ENCODE assay signal across 9 mouse cellular contexts in the genomic region with DNA sequence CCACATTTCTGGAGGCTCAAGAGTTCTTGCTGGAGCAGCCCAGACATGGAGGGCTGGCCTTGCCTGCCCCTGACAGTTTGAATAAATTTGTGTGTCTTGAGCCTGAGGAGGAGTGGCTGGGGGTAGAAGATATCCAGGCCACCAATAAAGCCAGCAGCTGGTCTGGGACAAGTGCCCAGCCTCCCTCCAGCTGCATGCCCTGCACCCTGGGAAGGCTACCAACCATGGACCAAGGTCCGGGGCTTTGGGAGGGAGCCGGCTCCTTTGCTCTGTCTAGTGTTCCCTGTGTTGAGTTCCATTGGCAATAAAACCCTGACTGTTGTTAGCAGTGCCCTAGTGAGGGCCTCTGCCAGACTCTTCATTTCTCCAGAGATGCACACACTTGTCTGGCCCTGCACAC. TPM values are rescaled to one million over a fixed set of nuclear protein-coding genes. Genes with fewer than 3 reads are reported as not detected.
DNase-seq lines count a peak whose midpoint lies in the region; ATAC-seq and TF ChIP-seq lines count a peak whose summit lies in the region.
"Had no signal": no experiment of that assay in that cellular context is flagged by ENCODE, and none has a peak within 500 bp of the region (broad histone marks: within the 10 kb centered on the region; RNA-seq: fewer than 3 reads in every experiment).

No protein-coding gene starts in this region.

- no peak overlapping the region for H3K9ac ChIP-seq in hindbrain, embryonic 11.5 days (ENCODE audit: low read depth, low read length)
- H3K9ac ChIP-seq in heart, embryonic 13.5 days, result peak overlapping the region; percentile 4; the same call in 1 of the 2 replicates
- no peak overlapping the region for H3K9ac ChIP-seq in kidney, postnatal 0 days (ENCODE audit: low read depth, low read length)
- H3K9ac ChIP-seq: liver, embryonic 15.5 days had no signal

- H3K27ac ChIP-seq in hindbrain, embryonic 10.5 days, result peak overlapping the region; percentile 23; the same call in 1 of the 2 replicates
- no peak overlapping the region for H3K27ac ChIP-seq in hindbrain, embryonic 11.5 days (ENCODE audit: low read depth, low read length)
- peak overlapping the region; percentile 3; the same call in 1 of the 2 replicates for H3K27ac ChIP-seq in heart, embryonic 13.5 days (replicated peaks)
- peak overlapping the region; percentile 47; the same call in 1 of the 2 replicates for H3K27ac ChIP-seq in kidney, postnatal 0 days
- peak overlapping the region; percentile 53 for H3K27ac ChIP-seq in small intestine, adult 2 months (ENCODE audit: insufficient read depth, low read depth, low read length)
- H3K27ac ChIP-seq: liver, embryonic 15.5 days had no signal

- peaks cover 26% of the 10 kb centered on the region for H3K4me1 ChIP-seq in hindbrain, embryonic 10.5 days (replicated peaks)
- H3K4me1 ChIP-seq in hindbrain, embryonic 11.5 days (replicated peaks; ENCODE audit: control insufficient read depth, insufficient read depth, low read length), result 0 out of 2 replicates have a peak, but pooled peaks cover 2% of the 10 kb centered on the region
- H3K4me1 ChIP-seq in heart, embryonic 13.5 days, result peaks cover 28% of the 10 kb centered on the region
- 0 out of 2 replicates have a peak, but pooled peaks cover 2% of the 10 kb centered on the region for H3K4me1 ChIP-seq in kidney, postnatal 0 days (replicated peaks; ENCODE audit: insufficient read depth, low read length)
- peaks cover 48% of the 10 kb centered on the region for H3K4me1 ChIP-seq in small intestine, adult 2 months (ENCODE audit: control insufficient read depth, insufficient read depth, insufficient read length, low read length)

- ATAC-seq in hindbrain, embryonic 11.5 days (ENCODE audit: low FRiP score), result no peak
- ATAC-seq in heart, embryonic 13.5 days (ENCODE audit: extremely low read depth, insufficient number of reproducible peaks, low FRiP score, low TSS enrichment), result no peak
- no peak for ATAC-seq in kidney, postnatal 0 days (replicated peaks; ENCODE audit: low FRiP score, low read depth)

- DNase-seq in hindbrain, embryonic 10.5 days (ENCODE audit: low spot score), result no peak
- no peak for DNase-seq in hindbrain, embryonic 11.5 days (ENCODE audit: low spot score)
- peak; percentile 74 for DNase-seq in adrenal gland, postnatal 10 days
- no peak for DNase-seq in kidney, postnatal 0 days (ENCODE audit: low spot score)
- DNase-seq in cerebellum, adult 9-10 months, result no peak
- DNase-seq in thymus, postnatal 10 days (ENCODE audit: low spot score in 2 of 2), result no peak

- no peak for TF ChIP-seq CTCF in kidney, postnatal 0 days (IDR thresholded peaks at IDR 0.05; ENCODE audit: low read depth)
- TF ChIP-seq CTCF in small intestine, adult 2 months (IDR thresholded peaks at IDR 0.05; ENCODE audit: extremely low read depth, insufficient read length, insufficient replicate concordance, low read depth, low read length), result no peak

- WGBS in hindbrain, embryonic 10.5 days, result 92% methylated on average over 2 of the region's 2 CpGs
- 74% methylated on average over 2 of the region's 2 CpGs for WGBS in hindbrain, embryonic 11.5 days
- 75% methylated on average over 2 of the region's 2 CpGs for WGBS in heart, embryonic 13.5 days
- 48% methylated on average over 2 of the region's 2 CpGs for WGBS in kidney, postnatal 0 days
- 16% methylated on average over 2 of the region's 2 CpGs for WGBS in small intestine, adult 2 months

- H3K4me2 ChIP-seq in hindbrain, embryonic 11.5 days (replicated peaks; ENCODE audit: low read depth, low read length), result no peak overlapping the region
- H3K4me2 ChIP-seq in heart, embryonic 13.5 days, result no peak overlapping the region
- H3K4me2 ChIP-seq in kidney, postnatal 0 days (ENCODE audit: low read length), result no peak overlapping the region
- H3K4me2 ChIP-seq: liver, embryonic 15.5 days had no signal

- peaks cover 73% of the 10 kb centered on the region for H3K36me3 ChIP-seq in hindbrain, embryonic 10.5 days
- H3K36me3 ChIP-seq in hindbrain, embryonic 11.5 days (ENCODE audit: control insufficient read depth, insufficient read depth, low read length), result peaks cover 10% of the 10 kb centered on the region; the same call in 1 of the 2 replicates
- peaks cover 49% of the 10 kb centered on the region for H3K36me3 ChIP-seq in heart, embryonic 13.5 days
- 0 out of 2 replicates have a peak, but pooled peaks cover 37% of the 10 kb centered on the region for H3K36me3 ChIP-seq in kidney, postnatal 0 days (ENCODE audit: insufficient read depth, low read length)
- H3K36me3 ChIP-seq in small intestine, adult 2 months (ENCODE audit: control insufficient read depth, insufficient read depth, low read length), result peaks cover 66% of the 10 kb centered on the region

- H3K4me3 ChIP-seq in hindbrain, embryonic 10.5 days, result no peak overlapping the region
- H3K4me3 ChIP-seq in hindbrain, embryonic 11.5 days (ENCODE audit: low read depth, low read length), result no peak overlapping the region
- H3K4me3 ChIP-seq in heart, embryonic 13.5 days, result no peak overlapping the region
- no peak overlapping the region for H3K4me3 ChIP-seq in kidney, postnatal 0 days (replicated peaks; ENCODE audit: low read depth, low read length)
- H3K4me3 ChIP-seq in small intestine, adult 2 months (ENCODE audit: low read depth, low read length), result no peak overlapping the region
- H3K4me3 ChIP-seq: liver, embryonic 15.5 days had no signal

- H3K27me3 ChIP-seq in hindbrain, embryonic 10.5 days (ENCODE audit: insufficient read depth, poor library complexity, severe bottlenecking), result no peaks in the 10 kb centered on the region
- no peaks in the 10 kb centered on the region for H3K27me3 ChIP-seq in hindbrain, embryonic 11.5 days (ENCODE audit: control insufficient read depth, insufficient read depth, low read length)
- H3K27me3 ChIP-seq in heart, embryonic 13.5 days (replicated peaks), result no peaks in the 10 kb centered on the region
- no peaks in the 10 kb centered on the region for H3K27me3 ChIP-seq in kidney, postnatal 0 days (ENCODE audit: insufficient read depth, low read length)
- no peaks in the 10 kb centered on the region for H3K27me3 ChIP-seq in small intestine, adult 2 months (ENCODE audit: control insufficient read depth, insufficient read depth, low read length)
- H3K27me3 ChIP-seq: liver, embryonic 15.5 days had no signal

- no peaks in the 10 kb centered on the region for H3K9me3 ChIP-seq in hindbrain, embryonic 10.5 days
- no peaks in the 10 kb centered on the region for H3K9me3 ChIP-seq in hindbrain, embryonic 11.5 days (ENCODE audit: control insufficient read depth, low read length)
- H3K9me3 ChIP-seq in heart, embryonic 13.5 days, result no peaks in the 10 kb centered on the region
- no peaks in the 10 kb centered on the region for H3K9me3 ChIP-seq in kidney, postnatal 0 days (replicated peaks; ENCODE audit: low read length)
- H3K9me3 ChIP-seq: liver, embryonic 15.5 days had no signal

- TF ChIP-seq POLR2A in small intestine, adult 2 months (IDR thresholded peaks at IDR 0.05; ENCODE audit: low read depth, low read length), result no peak

RNA-seq across cellular contexts. Expression of a gene that starts 29.2 kb away (rescaled TPM):
- polyA plus RNA-seq in hindbrain, embryonic 10.5 days (2016; fragmentation: Nextera tagmentation; extraction: Ambion mirVana), result 57.5 and 71.8 TPM in 2 replicates
- polyA plus RNA-seq in hindbrain, embryonic 11.5 days (2014; fragmentation: Nextera tagmentation; extraction: Ambion mirVana), result 38.3 and 48.8 TPM in 2 replicates
- 10 to 100 TPM; 41.1 to 58.1 TPM for total RNA-seq in adrenal gland, postnatal 10 days (2021)
- 51.2 and 52.2 TPM in 2 replicates for polyA plus RNA-seq in heart, embryonic 13.5 days (2015; fragmentation: Nextera tagmentation; extraction: Ambion mirVana)
- polyA plus RNA-seq in kidney, postnatal 0 days (2015; fragmentation: Nextera tagmentation; extraction: Ambion mirVana), result 30.7 and 31.7 TPM in 2 replicates
- polyA plus RNA-seq in small intestine, adult 2 months (2012; rRNA removed), result 35.9 and 55.6 TPM in 2 replicates

RNA-seq across cellular contexts. Expression of a gene that starts 29.4 kb away (rescaled TPM):
- 12.2 and 12.5 TPM in 2 replicates for polyA plus RNA-seq in hindbrain, embryonic 10.5 days (2016; fragmentation: Nextera tagmentation; extraction: Ambion mirVana)
- 6.0 and 9.7 TPM in 2 replicates for polyA plus RNA-seq in hindbrain, embryonic 11.5 days (2014; fragmentation: Nextera tagmentation; extraction: Ambion mirVana)
- total RNA-seq in adrenal gland, postnatal 10 days (2021), result 10 to 100 TPM; 18.2 to 22.5 TPM
- 4.7 and 5.6 TPM in 2 replicates for polyA plus RNA-seq in heart, embryonic 13.5 days (2015; fragmentation: Nextera tagmentation; extraction: Ambion mirVana)
- 24.8 and 28.4 TPM in 2 replicates for polyA plus RNA-seq in kidney, postnatal 0 days (2015; fragmentation: Nextera tagmentation; extraction: Ambion mirVana)
- polyA plus RNA-seq in small intestine, adult 2 months (2012; rRNA removed), result 30.3 and 40.9 TPM in 2 replicates
